Mouse (Mus musculus): Measurements from ENCODE around the gene Nt5dc3. TPM values are rescaled to one million over a fixed set of nuclear protein-coding genes. Genes with fewer than 3 reads are reported as not detected.

Nt5dc3 gene
- total and polyA plus RNA-seq, 3 experiments = 4.6 to 15.9 (median 6.5) TPM

DNA sequence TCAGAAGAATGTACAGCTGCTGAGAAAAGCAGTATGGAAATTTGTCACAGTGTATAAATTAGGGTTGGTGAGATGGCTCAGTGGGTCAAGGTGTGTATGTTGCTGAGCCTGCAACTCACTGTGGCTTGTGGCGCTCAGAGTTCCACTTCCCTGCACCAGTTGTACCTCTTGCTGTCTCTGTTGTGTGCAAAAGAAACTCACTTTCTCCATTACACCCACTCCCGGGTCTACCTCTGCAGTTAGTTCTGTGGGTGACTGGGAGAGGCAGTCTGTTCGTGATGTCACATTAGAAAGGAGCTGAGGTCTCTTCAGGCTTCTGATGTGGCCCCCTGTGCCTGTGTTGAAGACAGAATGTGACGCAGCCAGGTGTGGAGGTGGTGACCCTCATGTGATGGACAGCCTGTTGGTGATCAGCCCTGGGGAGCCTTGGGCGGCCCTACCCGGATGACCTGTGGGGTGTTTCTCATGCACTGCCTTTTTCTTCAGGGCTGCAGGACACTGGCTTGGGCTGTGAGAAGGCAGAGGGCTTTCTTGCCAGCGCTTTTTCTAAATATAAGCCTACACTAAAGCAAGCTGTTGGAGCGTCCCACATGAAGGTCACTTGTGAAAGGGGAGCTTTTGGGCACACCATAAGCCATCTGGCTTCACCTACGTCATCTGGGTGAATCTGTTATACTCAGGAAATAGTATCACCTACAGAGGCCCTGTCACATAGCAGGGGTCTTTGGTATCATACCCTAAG, 16.2 kb downstream of the Nt5dc3 start:
- no peak overlapping the region for H3K27ac ChIP-seq (ENCODE audit: insufficient read depth, low read depth)
- peaks cover 4 to 31% of the 10 kb centered on the region in 2 experiments for H3K36me3 ChIP-seq (replicated peaks in 1 of 2; ENCODE audit: control insufficient read depth in 1 of 2, insufficient read depth in 1 of 2, low read length in 1 of 2)
- peaks cover 8 to 35% of the 10 kb centered on the region in 2 experiments; a peak in 3 of 4 replicates for H3K4me1 ChIP-seq (ENCODE audit: control insufficient read depth in 1 of 2, insufficient read depth in 2 of 2)
- H3K27me3 ChIP-seq (replicated peaks) = no peaks in the 10 kb centered on the region
- H3K79me2 ChIP-seq (replicated peaks; ENCODE audit: control insufficient read depth, extremely low read depth, insufficient read depth, poor library complexity, severe bottlenecking) = peaks cover 11% of the 10 kb centered on the region
- DNase-seq (ENCODE audit: extremely low read depth) = peak; percentile 39
- H3K9ac ChIP-seq (ENCODE audit: insufficient read depth, low read depth) = no peak overlapping the region
- no peak overlapping the region for H3K4me2 ChIP-seq (ENCODE audit: insufficient read depth, low read depth, poor library complexity, severe bottlenecking)
- in situ Hi-C loops (cut with MboI; ENCODE audit: low pct_ligation_motif_present, low pct_unique_long_range_greater_than_20kb, low sequenced_read_pairs) (no loop called here), dilution Hi-C loops (cut with MboI; ENCODE audit: extremely low pct_ligation_motif_present, extremely low pct_unique_long_range_greater_than_20kb, low sequenced_read_pairs) (no loop called here)
- no peak overlapping the region for H3K4me3 ChIP-seq (replicated peaks in 1 of 3; ENCODE audit: low read depth in 2 of 3, low read length in 2 of 3, poor library complexity in 1 of 3)
- no peaks in the 10 kb centered on the region for H3K9me3 ChIP-seq (replicated peaks; ENCODE audit: low read length)
- TF ChIP-seq ETS1 (conservative IDR thresholded peaks at IDR 0.05; ENCODE audit: low read depth, low read length) = 0 out of 2 replicates have a peak, but pooled peaks have one; percentile 17
- no peak for TF ChIP-seq USF2 (conservative IDR thresholded peaks at IDR 0.05; ENCODE audit: low read depth, low read length)
- no peak for TF ChIP-seq USF1 (IDR thresholded peaks at IDR 0.05; ENCODE audit: low read depth, low read length)
- no peak for TF ChIP-seq JUN (IDR thresholded peaks at IDR 0.05; ENCODE audit: insufficient read depth, low read depth, low read length)
- TF ChIP-seq MAX (IDR thresholded peaks at IDR 0.05; ENCODE audit: low read length) = no peak

DNA sequence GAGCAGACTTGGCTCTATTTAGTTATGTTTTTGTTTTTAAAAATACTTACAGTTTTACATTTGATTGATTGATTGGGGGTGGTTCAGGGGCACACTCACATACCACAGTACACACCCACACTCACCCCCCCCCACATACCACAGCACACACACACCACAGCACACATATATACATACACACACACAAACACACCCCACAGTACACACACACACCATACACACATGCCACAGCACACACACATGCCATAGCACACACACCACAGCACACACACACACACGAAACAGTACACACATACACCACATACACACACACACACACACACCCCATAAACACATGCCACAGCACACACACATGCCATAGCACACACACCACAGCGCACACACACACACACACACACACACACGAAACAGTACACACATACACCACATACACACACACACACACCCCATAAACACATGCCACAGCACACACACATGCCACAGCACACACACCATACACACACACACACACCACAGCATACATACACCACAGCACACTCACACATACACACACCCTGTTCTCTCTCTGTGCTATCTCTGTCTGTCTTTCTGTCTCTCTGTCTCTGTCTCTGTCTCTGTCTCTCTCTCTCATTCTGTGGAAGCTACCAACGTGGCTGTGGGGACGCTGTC, 17.4 kb downstream of the Nt5dc3 start:
- dilution Hi-C loops (cut with MboI; ENCODE audit: extremely low pct_ligation_motif_present, extremely low pct_unique_long_range_greater_than_20kb, low sequenced_read_pairs) (no loop called here), in situ Hi-C loops (cut with MboI; ENCODE audit: low pct_ligation_motif_present, low pct_unique_long_range_greater_than_20kb, low sequenced_read_pairs) (no loop called here)
- peaks cover 4 to 24% of the 10 kb centered on the region in 2 experiments for H3K36me3 ChIP-seq (replicated peaks in 1 of 2; ENCODE audit: control insufficient read depth in 1 of 2, insufficient read depth in 1 of 2, low read length in 1 of 2)
- no peak overlapping the region for H3K4me2 ChIP-seq (ENCODE audit: insufficient read depth, low read depth, poor library complexity, severe bottlenecking)
- DNase-seq (ENCODE audit: extremely low read depth) = no peak
- H3K4me1 ChIP-seq (ENCODE audit: control insufficient read depth in 1 of 2, insufficient read depth in 2 of 2) = peaks cover 8 to 35% of the 10 kb centered on the region in 2 experiments; a peak in 3 of 4 replicates
- no peaks in the 10 kb centered on the region for H3K27me3 ChIP-seq (replicated peaks)
- TF ChIP-seq MAX (IDR thresholded peaks at IDR 0.05; ENCODE audit: low read length) (no peak), BHLHE40 (IDR thresholded peaks at IDR 0.05; ENCODE audit: low read depth, low read length) (no peak), ETS1 (conservative IDR thresholded peaks at IDR 0.05; ENCODE audit: low read depth, low read length) (no peak), NRF1 (IDR thresholded peaks at IDR 0.05; ENCODE audit: low read depth, low read length) (no peak), SIN3A (IDR thresholded peaks at IDR 0.05; ENCODE audit: low read length) (no peak), MEF2A (IDR thresholded peaks at IDR 0.05; ENCODE audit: borderline replicate concordance, low read depth, low read length) (no peak), UBTF (IDR thresholded peaks at IDR 0.05; ENCODE audit: low read depth, low read length) (no peak), ZKSCAN1 (IDR thresholded peaks at IDR 0.05; ENCODE audit: borderline replicate concordance, low read depth, low read length) (no peak), CHD2 (IDR thresholded peaks at IDR 0.05; ENCODE audit: low read length) (no peak), JUN (IDR thresholded peaks at IDR 0.05; ENCODE audit: insufficient read depth, low read depth, low read length) (no peak)
- H3K27ac ChIP-seq (ENCODE audit: insufficient read depth, low read depth) = no peak overlapping the region
- no peaks in the 10 kb centered on the region for H3K9me3 ChIP-seq (replicated peaks; ENCODE audit: low read length)
- H3K4me3 ChIP-seq (replicated peaks in 1 of 3; ENCODE audit: low read depth in 2 of 3, low read length in 2 of 3, poor library complexity in 1 of 3) = no peak overlapping the region
- no peak overlapping the region for H3K9ac ChIP-seq (ENCODE audit: insufficient read depth, low read depth)
- peaks cover 11% of the 10 kb centered on the region for H3K79me2 ChIP-seq (replicated peaks; ENCODE audit: control insufficient read depth, extremely low read depth, insufficient read depth, poor library complexity, severe bottlenecking)
